In genomic region chr5:135186621-135187348, GRCm38 (mm10) we compare ENCODE assay signal across 8 mouse cellular contexts. TPM values are rescaled to one million over a fixed set of nuclear protein-coding genes. Genes with fewer than 3 reads are reported as not detected.
A peak's percentile ranks its signal among the peaks of the same experiment; 100 is the strongest.
DNase-seq lines count a peak whose midpoint lies in the region; ATAC-seq and TF ChIP-seq lines count a peak whose summit lies in the region.

Baz1b (plus strand) TSS chr5:135187264.

- ATAC-seq in cerebellum, adult (ENCODE audit: insufficient number of reproducible peaks, low FRiP score, low TSS enrichment) = peak; percentile 95
- ATAC-seq in forebrain, embryonic 13.5 days = peak; percentile 98
- ATAC-seq in liver, postnatal 0 days = peak; percentile 94
- peak; percentile 97 for ATAC-seq in neural tube, embryonic 14.5 days (ENCODE audit: low read depth)

- intact Hi-C loops in heart, postnatal 10 days (cut with DNase I) = loop anchor here (1.0 kb wide), 1 partner anchor 17 kb away; no protein-coding TSS in a partner anchor

- H3K4me3 ChIP-seq in ES-Bruce4 (ENCODE audit: low read depth, low read length) = peak within 1 kb of the TSS; percentile 81
- H3K4me3 ChIP-seq in forebrain, embryonic 13.5 days = peak within 1 kb of the TSS; percentile 99
- H3K4me3 ChIP-seq in liver, postnatal 0 days (ENCODE audit: low read depth, low read length) = peak within 1 kb of the TSS; percentile 97
- H3K4me3 ChIP-seq in neural tube, embryonic 14.5 days (ENCODE audit: low read depth, low read length) = peak within 1 kb of the TSS; percentile 99

- no peaks in the 10 kb centered on the region for H3K27me3 ChIP-seq in ES-Bruce4 (ENCODE audit: control insufficient read depth, insufficient read depth, low read length, poor library complexity, severe bottlenecking)
- H3K27me3 ChIP-seq in forebrain, embryonic 13.5 days = no peaks in the 10 kb centered on the region
- H3K27me3 ChIP-seq in liver, postnatal 0 days (ENCODE audit: insufficient read depth, low read length) = no peaks in the 10 kb centered on the region
- H3K27me3 ChIP-seq in neural tube, embryonic 14.5 days (ENCODE audit: control insufficient read depth, insufficient read depth, low read length) = no peaks in the 10 kb centered on the region

- no peak for TF ChIP-seq CTCF in ES-Bruce4 (IDR thresholded peaks at IDR 0.05; ENCODE audit: low read depth, low read length)
- peak; percentile 23; the same call in 1 of the 2 replicates for TF ChIP-seq CTCF in liver, postnatal 0 days (IDR thresholded peaks at IDR 0.05; ENCODE audit: low read depth)

- H3K36me3 ChIP-seq in ES-Bruce4 (ENCODE audit: control insufficient read depth, insufficient read depth, low read length, poor library complexity, severe bottlenecking) = peaks cover 10% of the 10 kb centered on the region
- peaks cover 33% of the 10 kb centered on the region for H3K36me3 ChIP-seq in forebrain, embryonic 13.5 days (ENCODE audit: poor library complexity, severe bottlenecking)
- peaks cover 7% of the 10 kb centered on the region; the same call in 1 of the 2 replicates for H3K36me3 ChIP-seq in liver, postnatal 0 days (replicated peaks; ENCODE audit: insufficient read depth, low read length)
- peaks cover 12% of the 10 kb centered on the region for H3K36me3 ChIP-seq in neural tube, embryonic 14.5 days (ENCODE audit: control insufficient read depth, insufficient read depth, low read length)

- peak within 1 kb of the TSS; percentile 89 for H3K9ac ChIP-seq in ES-Bruce4 (ENCODE audit: low read depth, poor library complexity, severe bottlenecking)
- H3K9ac ChIP-seq in forebrain, embryonic 13.5 days = peak within 1 kb of the TSS; percentile 98
- peak within 1 kb of the TSS; percentile 95 for H3K9ac ChIP-seq in liver, postnatal 0 days (replicated peaks)
- peak within 1 kb of the TSS; percentile 89 for H3K9ac ChIP-seq in neural tube, embryonic 14.5 days (replicated peaks; ENCODE audit: low read depth, low read length)

- H3K4me1 ChIP-seq in ES-Bruce4 (ENCODE audit: control insufficient read depth, insufficient read depth, low read length) = peaks cover 2% of the 10 kb centered on the region
- H3K4me1 ChIP-seq in forebrain, embryonic 13.5 days = peaks cover 28% of the 10 kb centered on the region
- peaks cover 15% of the 10 kb centered on the region for H3K4me1 ChIP-seq in liver, postnatal 0 days (ENCODE audit: insufficient read depth)
- peaks cover 24% of the 10 kb centered on the region for H3K4me1 ChIP-seq in neural tube, embryonic 14.5 days (ENCODE audit: control insufficient read depth, insufficient read depth, low read length)

- peak within 1 kb of the TSS; percentile 70 for H3K4me2 ChIP-seq in forebrain, embryonic 13.5 days
- peak within 1 kb of the TSS; percentile 83 for H3K4me2 ChIP-seq in liver, postnatal 0 days (ENCODE audit: low read depth, low read length)
- H3K4me2 ChIP-seq in neural tube, embryonic 14.5 days (ENCODE audit: low read depth, low read length) = peak within 1 kb of the TSS; percentile 76

- peak; percentile 64; the same call in 1 of the 2 replicates for TF ChIP-seq EP300 in ES-Bruce4 (IDR thresholded peaks at IDR 0.05; ENCODE audit: insufficient read depth, low read depth, low read length)
- TF ChIP-seq EP300 in liver, postnatal 0 days (IDR thresholded peaks at IDR 0.05; ENCODE audit: low read depth) = peak; percentile 35; the same call in 1 of the 2 replicates

- under 1% methylated on average over 55 of the region's 57 CpGs for WGBS in forebrain, embryonic 13.5 days
- WGBS in large intestine, adult 2 months = under 1% methylated on average over 57 of the region's 57 CpGs
- WGBS in liver, postnatal 0 days (ENCODE audit: insufficient replicate concordance) = under 1% methylated on average over 48 of the region's 57 CpGs
- under 1% methylated on average over 57 of the region's 57 CpGs for WGBS in neural tube, embryonic 14.5 days

- no peaks in the 10 kb centered on the region for H3K9me3 ChIP-seq in ES-Bruce4 (replicated peaks; ENCODE audit: control insufficient read depth, insufficient read depth, low read length, poor library complexity, severe bottlenecking)
- no peaks in the 10 kb centered on the region; the same call in 1 of the 2 replicates for H3K9me3 ChIP-seq in forebrain, embryonic 13.5 days (replicated peaks)
- H3K9me3 ChIP-seq in liver, postnatal 0 days (ENCODE audit: low read length) = no peaks in the 10 kb centered on the region
- H3K9me3 ChIP-seq in neural tube, embryonic 14.5 days (ENCODE audit: control insufficient read depth, low read length) = no peaks in the 10 kb centered on the region

- TF ChIP-seq POLR2A in ES-Bruce4 (IDR thresholded peaks at IDR 0.05; ENCODE audit: insufficient read depth, low read length) = no peak

- DNase-seq in heart, postnatal 10 days = peak; percentile 98 to 99
- DNase-seq in large intestine, adult 2 months (ENCODE audit: low read depth, low spot score) = peak; percentile 90
- peak; percentile 97 for DNase-seq in liver, postnatal 0 days
- DNase-seq in testis, postnatal 10 days (ENCODE audit: low spot score) = peak; percentile 98

- H3K27ac ChIP-seq in ES-Bruce4 (ENCODE audit: insufficient read depth, low read length) = peak within 1 kb of the TSS; percentile 86
- peak within 1 kb of the TSS; percentile 96 for H3K27ac ChIP-seq in forebrain, embryonic 13.5 days
- H3K27ac ChIP-seq in liver, postnatal 0 days (ENCODE audit: low read depth) = peak within 1 kb of the TSS; percentile 96
- H3K27ac ChIP-seq in neural tube, embryonic 14.5 days (ENCODE audit: low read depth, low read length) = peak within 1 kb of the TSS; percentile 93

RNA-seq across cellular contexts. Expression of gene Baz1b, which starts in this region (rescaled TPM):
- polyA plus RNA-seq in ES-Bruce4 (2011; ENCODE audit: insufficient read depth, insufficient read length, low read depth, missing spikeins) = 84.9 and 86.6 TPM in 2 replicates
- 50.1 and 51.4 TPM in 2 replicates for polyA plus RNA-seq in forebrain, embryonic 13.5 days (2015; fragmentation: Nextera tagmentation; extraction: Ambion mirVana)
- 10 to 100 TPM; 41.6 to 48.5 TPM for total RNA-seq in heart, postnatal 10 days (2021)
- polyA plus RNA-seq in large intestine, adult 2 months (2012; rRNA removed) = 16.2 and 19.7 TPM in 2 replicates
- 10.5 and 11.7 TPM in 2 replicates for polyA plus RNA-seq in liver, postnatal 0 days (2015; fragmentation: Nextera tagmentation; extraction: Ambion mirVana)
- polyA plus RNA-seq in neural tube, embryonic 14.5 days (2014; fragmentation: Nextera tagmentation; extraction: Ambion mirVana) = 35.0 and 37.3 TPM in 2 replicates

Comparison
In these comparisons a context has a peak if more than half of its experiments do, and no peak if none do; other contexts are left out.
1. Peak in every context shown above with its lines: DNase-seq, ATAC-seq, H3K4me3 ChIP-seq and H3K27ac ChIP-seq.